Mouse (Mus musculus): ENCODE measurements around the gene H2al1k.
A peak's percentile ranks its signal among the peaks of the same experiment; 100 is the strongest.
"Not testable (repeated sequence)": the region's sequence is repeated elsewhere in the genome, so short reads cannot be mapped to it uniquely, and the experiment has no call there.

The H2al1k gene

DNA sequence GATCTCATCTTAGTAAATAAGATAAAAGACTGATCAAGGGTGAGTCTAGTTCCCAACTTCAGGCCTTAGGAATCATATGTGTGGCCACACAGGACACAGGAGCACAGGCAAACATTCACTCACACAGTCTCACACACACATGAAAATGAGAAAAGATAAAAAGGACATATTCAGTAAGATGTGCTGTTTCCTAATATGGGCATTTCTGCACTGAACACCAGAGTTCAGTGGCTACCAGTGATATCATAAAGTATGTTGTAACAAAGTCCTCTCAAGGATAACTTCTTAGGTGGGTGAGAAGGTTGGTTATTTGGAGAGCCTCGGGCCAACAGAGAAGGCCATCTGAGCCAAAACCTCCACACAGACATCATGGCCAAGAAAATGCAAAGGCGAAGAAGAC, at the start of gene H2al1k:
H2al1k (plus strand) TSS at position 301 of the 400 bp plus-strand sequence.
- ATAC-seq (ENCODE audit: low TSS enrichment), result not testable (repeated sequence)

DNA sequence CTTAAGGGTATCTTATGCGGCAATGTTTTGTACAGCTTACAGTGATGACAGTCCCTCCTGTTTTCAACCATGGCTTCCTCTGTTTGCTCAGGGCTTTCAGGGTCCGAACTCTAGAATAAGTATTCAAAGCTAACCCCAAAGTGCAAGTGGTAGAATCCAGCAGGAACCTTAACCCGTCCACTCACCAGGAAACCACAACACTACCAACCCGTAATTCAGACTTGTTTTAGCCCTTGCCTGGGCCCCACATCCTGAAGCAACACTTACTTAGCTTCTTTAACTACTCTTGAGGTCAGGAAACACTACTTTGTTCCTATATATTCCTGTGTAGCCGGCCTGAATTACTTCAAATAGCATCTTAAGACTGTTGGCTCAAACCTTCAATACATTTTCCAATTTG, 47.6 kb upstream of the H2al1k start:
- no peak for ATAC-seq (ENCODE audit: low TSS enrichment)

- ATAC-seq (ENCODE audit: low TSS enrichment), result no peak
Measured at GRCm38 (mm10) chrX:9303455-9303854, 47.0 kb upstream of the H2al1k start.

DNA sequence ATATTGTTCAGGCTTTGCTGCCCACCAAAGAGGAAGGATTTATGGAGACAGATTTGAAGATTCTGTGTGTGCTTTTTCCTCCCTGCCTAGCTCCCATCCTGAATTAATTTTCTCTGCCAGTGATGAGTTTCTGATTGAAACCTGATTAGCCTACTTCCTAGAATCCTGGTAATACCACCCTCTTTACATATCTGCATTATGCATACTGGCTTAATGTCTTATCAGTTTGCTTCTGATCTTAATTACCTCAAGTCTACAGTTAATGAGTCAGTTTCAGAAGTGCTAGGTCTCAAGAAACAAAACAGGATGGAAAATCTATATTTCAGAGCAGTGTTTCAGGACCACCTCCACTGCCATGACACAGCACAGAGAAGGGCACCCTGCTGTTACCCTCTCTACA, 34.0 kb upstream of the H2al1k start:
- not testable (repeated sequence) for ATAC-seq (ENCODE audit: low TSS enrichment)

- not testable (repeated sequence) for ATAC-seq (ENCODE audit: low TSS enrichment)
Measured at GRCm38 (mm10) chrX:9327954-9328353, 22.5 kb upstream of the H2al1k start.

GRCm38 (mm10) chrX:9332366-9332962, 18.0 kb upstream of the H2al1k start:
- ATAC-seq (ENCODE audit: low TSS enrichment), result not testable (repeated sequence)

DNA sequence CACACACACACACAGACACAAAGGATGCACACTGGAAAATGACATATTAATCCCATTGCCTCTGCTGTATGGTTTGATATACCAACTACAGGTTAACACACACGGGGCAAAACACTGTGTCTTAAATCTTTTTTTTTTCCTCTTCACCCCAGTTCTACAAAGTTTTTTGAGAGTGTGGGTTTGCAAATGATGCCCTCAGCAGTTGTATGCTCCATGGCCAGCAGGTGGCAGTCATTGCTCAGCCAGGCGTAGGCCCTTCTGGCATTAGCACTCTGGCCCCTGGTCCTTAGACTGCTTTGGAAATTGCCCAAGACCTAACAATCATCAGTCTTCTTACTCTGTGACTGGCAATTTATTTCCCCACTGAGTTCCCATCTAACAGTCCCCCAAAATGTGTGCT, 17.4 kb upstream of the H2al1k start:
- ATAC-seq (ENCODE audit: low TSS enrichment), result peak; percentile 38; the same call in 1 of the 2 replicates

- ATAC-seq (ENCODE audit: low TSS enrichment), result not testable (repeated sequence)
Measured at GRCm38 (mm10) chrX:9334996-9335395, 15.4 kb upstream of the H2al1k start.

GRCm38 (mm10) chrX:9374012-9374411, 23.6 kb downstream of the H2al1k start:
- ATAC-seq (ENCODE audit: low TSS enrichment), result peak; percentile 73

- not testable (repeated sequence) for ATAC-seq (ENCODE audit: low TSS enrichment)
Measured at GRCm38 (mm10) chrX:9375927-9376326, 25.5 kb downstream of the H2al1k start.
